8 mouse cellular contexts compared by ENCODE assay signal in the genomic region with DNA sequence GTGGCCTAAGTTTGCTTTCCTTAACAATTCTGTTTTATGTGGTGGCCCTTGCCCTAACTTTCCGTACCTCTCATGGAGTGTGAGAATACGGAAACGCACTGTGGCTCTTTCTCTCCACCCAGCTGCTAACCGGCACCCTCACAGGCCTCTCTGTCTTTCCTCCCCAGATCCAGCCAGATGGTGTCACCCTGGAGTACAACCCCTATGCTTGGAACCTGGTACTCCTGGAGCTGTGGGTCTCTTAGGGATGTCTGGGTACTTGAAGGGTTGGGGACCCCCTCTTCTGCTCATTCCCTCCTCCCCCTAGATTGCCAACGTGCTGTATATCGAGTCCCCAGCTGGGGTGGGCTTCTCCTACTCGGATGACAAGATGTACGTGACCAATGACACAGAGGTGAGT. TPM values are rescaled to one million over a fixed set of nuclear protein-coding genes. Genes with fewer than 3 reads are reported as not detected.
A peak's percentile ranks its signal among the peaks of the same experiment; 100 is the strongest.
DNase-seq lines count a peak whose midpoint lies in the region; ATAC-seq and TF ChIP-seq lines count a peak whose summit lies in the region.

No protein-coding gene starts in this region.

- H3K4me2 ChIP-seq in heart, embryonic 14.5 days (ENCODE audit: low read length), result peak overlapping the region; percentile 83
- H3K4me2 ChIP-seq in limb, embryonic 11.5 days (ENCODE audit: low read depth, severe bottlenecking), result peak overlapping the region; percentile 99
- H3K4me2 ChIP-seq in myocyte (ENCODE audit: low read depth), result peak overlapping the region; percentile 92

- no peaks in the 10 kb centered on the region for H3K79me2 ChIP-seq in myocyte (ENCODE audit: control insufficient read depth, insufficient read depth)

- 40% methylated on average over 8 of the region's 8 CpGs for WGBS in heart, embryonic 14.5 days
- WGBS in limb, embryonic 11.5 days, result 50% methylated on average over 8 of the region's 8 CpGs

- peak overlapping the region; percentile 90 for H3K9ac ChIP-seq in heart, embryonic 14.5 days (ENCODE audit: low read length)
- H3K9ac ChIP-seq in limb, embryonic 11.5 days (ENCODE audit: low read length), result peak overlapping the region; percentile 85; the same call in 1 of the 2 replicates

- peak overlapping the region; percentile 18 for H3ac ChIP-seq in myocyte (ENCODE audit: control insufficient read depth, insufficient read length)

- H3K27me3 ChIP-seq in heart, embryonic 14.5 days (ENCODE audit: control insufficient read depth, insufficient read depth, low read length), result no peaks in the 10 kb centered on the region
- no peaks in the 10 kb centered on the region for H3K27me3 ChIP-seq in limb, embryonic 11.5 days (ENCODE audit: control insufficient read depth, insufficient read depth, low read length)
- H3K27me3 ChIP-seq in myocyte (ENCODE audit: control insufficient read depth, insufficient read depth, insufficient read length), result no peaks in the 10 kb centered on the region

- peak; percentile 39 to 45 for DNase-seq in cerebellum, adult 18-20 months
- DNase-seq in cerebellum, adult 11-12 months, result no peak
- DNase-seq in MN1 (ENCODE audit: low spot score), result peak; percentile 57
- no peak for DNase-seq in limb, embryonic 11.5 days (ENCODE audit: low spot score)
- no peak for DNase-seq in urinary bladder, postnatal 14 days (ENCODE audit: low spot score)
- DNase-seq in gastrocnemius, postnatal 14 days, result no peak

- TF ChIP-seq POLR2A in myocyte (IDR thresholded peaks at IDR 0.05; ENCODE audit: insufficient read length, low read depth), result no peak

- intact Hi-C loops in gastrocnemius, postnatal 14 days (cut with DNase I; ENCODE audit: low total_unique reads), result loop anchor here (10.0 kb wide), 1 partner anchor 60 kb away; no protein-coding TSS in a partner anchor

- H3K36me3 ChIP-seq in heart, embryonic 14.5 days (ENCODE audit: control insufficient read depth, insufficient read depth, low read length), result peaks cover 52% of the 10 kb centered on the region
- peaks cover 9% of the 10 kb centered on the region for H3K36me3 ChIP-seq in limb, embryonic 11.5 days (ENCODE audit: control insufficient read depth, insufficient read depth, low read length)
- H3K36me3 ChIP-seq in myocyte (ENCODE audit: control insufficient read depth, insufficient read depth), result no peaks in the 10 kb centered on the region

- peak overlapping the region in 1 of 2 experiments; percentile 97; a peak in 1 of 4 replicates for H3K27ac ChIP-seq in heart, embryonic 14.5 days (replicated peaks in 1 of 2; ENCODE audit: control insufficient read depth in 1 of 2, insufficient read depth in 1 of 2, low read depth in 2 of 2, low read length in 2 of 2)
- no peak overlapping the region for H3K27ac ChIP-seq in limb, embryonic 11.5 days (replicated peaks; ENCODE audit: low read depth, low read length)

- H3K4me1 ChIP-seq in heart, embryonic 14.5 days (ENCODE audit: control insufficient read depth in 2 of 2, insufficient read depth in 2 of 2, low read length in 2 of 2), result peaks cover 9 to 29% of the 10 kb centered on the region in 2 experiments; a peak in 3 of 4 replicates
- peaks cover 8% of the 10 kb centered on the region for H3K4me1 ChIP-seq in limb, embryonic 11.5 days (ENCODE audit: control insufficient read depth, insufficient read depth, low read length)

- no peak for ATAC-seq in heart, embryonic 14.5 days (ENCODE audit: insufficient number of reproducible peaks, insufficient read depth, low FRiP score, low read depth)
- ATAC-seq in limb, embryonic 11.5 days (ENCODE audit: insufficient number of reproducible peaks, low FRiP score, low TSS enrichment, low read depth), result no peak

- no peaks in the 10 kb centered on the region for H3K9me3 ChIP-seq in heart, embryonic 14.5 days (ENCODE audit: control insufficient read depth, low read length)
- no peaks in the 10 kb centered on the region for H3K9me3 ChIP-seq in limb, embryonic 11.5 days (ENCODE audit: control insufficient read depth, low read length)

- peak overlapping the region; percentile 69 to 75 for H3K4me3 ChIP-seq in heart, embryonic 14.5 days (ENCODE audit: control insufficient read depth in 1 of 2, insufficient read depth in 1 of 2, low read depth in 1 of 2, low read length in 2 of 2)
- peak overlapping the region; percentile 67 for H3K4me3 ChIP-seq in limb, embryonic 11.5 days (ENCODE audit: low read depth, low read length)
- peak overlapping the region; percentile 74 for H3K4me3 ChIP-seq in myocyte

TF ChIP-seq in myocyte, 11 proteins besides CTCF, POLR2A, EP300 and RAD21:
- TF ChIP-seq SRF (IDR thresholded peaks at IDR 0.05; ENCODE audit: control insufficient read depth, insufficient read length, low read depth), result no peak
- peak; percentile 18 for TF ChIP-seq POLR2AphosphoS2 (IDR thresholded peaks at IDR 0.05; ENCODE audit: insufficient read length, low read depth)

RNA-seq across cellular contexts. Expression of gene Neurl2, which starts 1.3 kb away (rescaled TPM):
- polyA plus RNA-seq in heart, embryonic 14.5 days (2014; fragmentation: Nextera tagmentation; extraction: Ambion mirVana), result 54.6 and 55.1 TPM in 2 replicates
- polyA plus RNA-seq in limb, embryonic 11.5 days (2014; fragmentation: Nextera tagmentation; extraction: Ambion mirVana), result 5.9 and 6.1 TPM in 2 replicates
- 23.5 TPM for polyA plus RNA-seq in myocyte (2012; fragmentation: generic; extraction: Trizol)
- total RNA-seq in gastrocnemius, postnatal 14 days (2021), result 10 to 100 TPM; 44.8 to 49.4 TPM

RNA-seq across cellular contexts. Expression of gene Ctsa, which starts 1.9 kb away (rescaled TPM):
- 178 TPM in 2 replicates for polyA plus RNA-seq in heart, embryonic 14.5 days (2014; fragmentation: Nextera tagmentation; extraction: Ambion mirVana)
- 95.8 and 104 TPM in 2 replicates for polyA plus RNA-seq in limb, embryonic 11.5 days (2014; fragmentation: Nextera tagmentation; extraction: Ambion mirVana)
- polyA plus RNA-seq in myocyte (2012; fragmentation: generic; extraction: Trizol), result 202 TPM
- 10 to 100 TPM; 51.4 to 55.2 TPM for total RNA-seq in gastrocnemius, postnatal 14 days (2021)

RNA-seq across cellular contexts. Expression of gene Spata25, which starts 6.2 kb away (rescaled TPM):
- polyA plus RNA-seq in heart, embryonic 14.5 days (2014; fragmentation: Nextera tagmentation; extraction: Ambion mirVana), result not detected in 2 replicates
- not detected in 2 replicates for polyA plus RNA-seq in limb, embryonic 11.5 days (2014; fragmentation: Nextera tagmentation; extraction: Ambion mirVana)
- polyA plus RNA-seq in myocyte (2012; fragmentation: generic; extraction: Trizol), result 0.40 TPM
- total RNA-seq in gastrocnemius, postnatal 14 days (2021), result under 1 TPM in 1 of 2 experiments, not detected in 1; 0.49 TPM

RNA-seq across cellular contexts. Expression of gene Zswim1, which starts 12.0 kb away (rescaled TPM):
- polyA plus RNA-seq in heart, embryonic 14.5 days (2014; fragmentation: Nextera tagmentation; extraction: Ambion mirVana), result 8.6 TPM in 2 replicates
- polyA plus RNA-seq in limb, embryonic 11.5 days (2014; fragmentation: Nextera tagmentation; extraction: Ambion mirVana), result 22.3 and 22.4 TPM in 2 replicates
- polyA plus RNA-seq in myocyte (2012; fragmentation: generic; extraction: Trizol), result 13.3 TPM
- total RNA-seq in gastrocnemius, postnatal 14 days (2021), result 1 to 10 TPM; 3.3 to 4.6 TPM

RNA-seq across cellular contexts. Expression of gene Pltp, which starts 23.0 kb away (rescaled TPM):
- 9.6 and 10.4 TPM in 2 replicates for polyA plus RNA-seq in heart, embryonic 14.5 days (2014; fragmentation: Nextera tagmentation; extraction: Ambion mirVana)
- polyA plus RNA-seq in limb, embryonic 11.5 days (2014; fragmentation: Nextera tagmentation; extraction: Ambion mirVana), result 22.9 and 25.1 TPM in 2 replicates
- 117 TPM for polyA plus RNA-seq in myocyte (2012; fragmentation: generic; extraction: Trizol)
- total RNA-seq in gastrocnemius, postnatal 14 days (2021), result 10 to 100 TPM; 19.9 to 22.8 TPM

Comparison
In these comparisons a context has a peak if more than half of its experiments do, and no peak if none do; other contexts are left out.
1. DNase-seq: peak in cerebellum, adult 18-20 months (2 of 2) and MN1 (single experiment); none in cerebellum, adult 11-12 months (single experiment), limb, embryonic 11.5 days (single experiment), urinary bladder, postnatal 14 days (single experiment) and gastrocnemius, postnatal 14 days (single experiment).
2. Peak in every context shown above with its lines, with median percentiles within 50 percentile points of each other: H3K4me2 ChIP-seq and H3K4me3 ChIP-seq.